Mouse (Mus musculus): ENCODE measurements around the gene Adamts12.

Adamts12 gene

GRCm38 (mm10) chr15:11064558-11065411 lies at the start of gene Adamts12:
Gene Adamts12 (plus strand): TSS chr15:11064790.
- DNase-seq (ENCODE audit: low read depth, low spot score), result peak; percentile 72

GRCm38 (mm10) chr15:11014931-11015330 lies 49.7 kb upstream of the Adamts12 start:
- no peak for DNase-seq (ENCODE audit: low read depth, low spot score)

- DNase-seq (ENCODE audit: low read depth, low spot score), result no peak
Observed at GRCm38 (mm10) chr15:11026801-11027561, 37.6 kb upstream of the Adamts12 start.

DNA sequence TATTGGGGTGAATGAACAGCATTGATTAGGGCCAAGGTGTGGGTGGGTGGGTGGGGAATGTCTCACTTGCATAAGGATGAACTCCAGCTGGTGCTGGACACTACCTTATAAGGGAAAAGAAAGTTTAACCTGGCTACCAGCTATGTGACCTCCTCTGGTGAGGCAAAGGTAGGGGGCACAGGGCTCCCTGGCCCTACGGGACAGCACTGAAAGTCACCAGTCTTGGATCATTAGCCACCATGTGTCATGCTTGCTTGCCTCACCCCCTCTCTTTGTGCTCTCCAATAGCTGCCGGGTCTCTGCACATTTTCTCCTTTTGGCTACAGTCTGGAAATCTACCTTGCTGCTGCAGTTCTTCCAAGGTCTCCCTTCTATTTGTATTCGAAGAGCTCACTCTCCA lies 34.4 kb upstream of the Adamts12 start:
- no peak for DNase-seq (ENCODE audit: low read depth, low spot score)

GRCm38 (mm10) chr15:11035947-11036474 lies 28.6 kb upstream of the Adamts12 start:
- DNase-seq (ENCODE audit: low read depth, low spot score), result no peak

GRCm38 (mm10) chr15:11036535-11037375 lies 27.8 kb upstream of the Adamts12 start:
- DNase-seq (ENCODE audit: low read depth, low spot score), result no peak

- no peak for DNase-seq (ENCODE audit: low read depth, low spot score)
Observed at GRCm38 (mm10) chr15:11037376-11037695, 27.3 kb upstream of the Adamts12 start.

GRCm38 (mm10) chr15:11037711-11038110 lies 26.9 kb upstream of the Adamts12 start, which contains the start of gene Rxfp3:
Gene Rxfp3 (minus strand): TSS chr15:11037991.
- no peak for DNase-seq (ENCODE audit: low read depth, low spot score)

DNA sequence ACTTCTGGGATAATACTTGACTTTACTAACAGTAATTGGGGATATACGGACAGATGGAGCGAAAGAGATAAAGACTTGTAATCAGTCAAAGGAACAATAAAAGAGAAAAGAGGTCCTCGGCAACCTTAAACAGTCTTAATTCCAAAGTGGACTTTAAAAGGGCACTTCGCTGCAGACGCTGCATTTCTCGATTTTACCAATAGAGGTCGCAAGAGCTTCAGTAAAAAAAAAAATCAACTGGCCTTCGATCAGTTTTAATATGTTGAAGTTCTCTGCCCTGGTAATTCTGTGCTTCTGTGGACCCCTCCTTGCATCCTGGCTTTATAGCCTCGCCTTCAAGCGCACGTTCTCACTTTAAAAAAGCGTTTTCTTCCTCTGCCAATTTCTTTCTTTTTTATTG lies 26.1 kb upstream of the Adamts12 start:
- peak; percentile 77 for DNase-seq (ENCODE audit: low read depth, low spot score)

DNA sequence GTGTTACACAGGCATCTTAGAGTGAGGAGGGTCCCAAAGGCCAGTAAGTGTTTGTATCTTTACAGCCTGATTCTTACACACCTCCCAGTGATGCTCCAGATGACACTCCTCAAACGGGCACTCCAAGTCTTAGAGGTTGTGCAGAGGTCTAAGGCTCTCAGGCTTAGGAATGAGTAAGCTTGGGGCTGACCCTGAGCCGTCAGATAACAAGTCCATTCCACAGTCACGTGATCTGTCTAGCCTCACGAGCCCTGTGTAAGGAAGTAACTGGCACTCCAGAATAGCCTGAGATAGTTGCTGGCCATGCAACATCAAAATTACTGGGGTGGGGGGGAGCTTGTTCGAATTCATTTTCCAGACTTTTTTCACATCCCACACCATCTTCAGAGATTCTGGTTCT lies 24.5 kb upstream of the Adamts12 start:
- no peak for DNase-seq (ENCODE audit: low read depth, low spot score)

- DNase-seq (ENCODE audit: low read depth, low spot score), result no peak
Observed at GRCm38 (mm10) chr15:11041229-11041628, 23.4 kb upstream of the Adamts12 start.

DNA sequence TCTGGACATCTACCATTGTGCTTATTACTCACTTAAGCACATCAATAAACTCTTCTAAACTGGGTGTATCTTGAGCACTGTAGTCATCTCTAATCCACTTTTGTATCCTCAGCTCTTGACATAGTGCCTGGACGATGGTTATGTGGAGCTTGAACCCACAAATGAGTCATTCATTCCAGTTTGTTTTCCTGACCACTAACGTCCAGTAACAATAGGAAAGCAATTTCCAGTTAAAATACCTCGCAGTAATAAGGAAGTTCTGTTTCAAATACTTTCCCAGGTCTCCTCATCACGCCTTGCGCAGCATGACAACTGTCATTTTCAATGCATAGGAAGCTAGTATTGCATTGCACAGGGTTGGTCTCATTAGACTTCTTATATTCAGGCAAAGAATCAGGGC lies 21.8 kb upstream of the Adamts12 start:
- no peak for DNase-seq (ENCODE audit: low read depth, low spot score)

GRCm38 (mm10) chr15:11053678-11054439 lies 10.7 kb upstream of the Adamts12 start:
- no peak for DNase-seq (ENCODE audit: low read depth, low spot score)

GRCm38 (mm10) chr15:11054440-11055080 lies 10.0 kb upstream of the Adamts12 start:
- DNase-seq (ENCODE audit: low read depth, low spot score), result no peak

- DNase-seq (ENCODE audit: low read depth, low spot score), result no peak
Observed at GRCm38 (mm10) chr15:11062903-11063302, 1.7 kb upstream of the Adamts12 start.

GRCm38 (mm10) chr15:11064160-11064557 lies 431 bp upstream of the Adamts12 start:
- peak; percentile 43 for DNase-seq (ENCODE audit: low read depth, low spot score)

DNA sequence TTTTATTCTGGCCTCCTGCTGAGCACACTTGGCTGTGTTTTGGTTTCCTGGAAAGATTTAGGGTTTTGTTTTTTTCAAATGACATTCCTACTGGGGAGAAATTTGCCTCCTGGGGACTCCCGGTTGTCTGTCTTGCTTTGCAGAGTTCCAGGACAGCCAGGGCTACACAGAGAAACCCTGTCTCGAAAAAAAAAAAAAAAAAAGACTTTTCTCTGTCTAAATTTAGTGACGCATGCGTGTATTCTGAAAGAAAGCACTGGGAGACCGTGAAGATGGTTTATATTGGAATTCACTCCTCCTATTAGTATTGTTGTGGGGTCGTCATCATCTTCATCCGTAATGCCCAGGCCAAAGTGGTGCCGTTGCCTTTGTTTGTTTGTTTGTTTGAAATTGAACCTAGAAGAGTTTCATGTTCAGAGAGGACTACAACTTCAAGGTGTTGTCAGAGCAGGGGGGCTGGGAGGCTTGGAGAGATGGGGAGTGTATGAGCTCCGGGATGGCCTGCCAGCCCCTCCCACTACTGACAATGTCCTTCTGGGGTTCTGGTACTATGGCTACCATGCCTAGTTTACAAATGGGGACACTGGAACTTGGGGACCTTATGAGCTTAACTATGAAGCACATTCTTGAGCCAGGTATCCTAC lies 1.1 kb downstream of the Adamts12 start:
- peak; percentile 21 for DNase-seq (ENCODE audit: low read depth, low spot score)

DNA sequence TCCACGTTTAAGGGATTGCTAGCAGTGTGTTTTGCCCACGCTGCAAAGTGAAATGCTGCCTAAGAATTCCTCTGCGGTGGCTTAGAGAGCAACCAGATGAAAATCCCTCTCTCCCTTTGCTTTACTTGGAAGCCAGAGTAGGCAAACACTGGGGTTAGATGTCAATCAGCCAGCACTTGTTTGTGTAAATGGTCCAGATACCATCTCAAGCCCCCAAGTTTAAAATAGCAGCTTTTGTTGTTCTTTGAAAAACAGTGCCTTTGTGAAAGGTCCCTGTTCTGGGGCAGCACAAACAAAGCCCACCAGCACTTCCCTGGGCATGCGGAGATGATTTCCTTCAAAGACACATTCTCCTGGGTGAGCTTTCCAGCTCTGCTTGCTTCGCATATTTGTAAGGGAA lies 1.7 kb downstream of the Adamts12 start:
- no peak for DNase-seq (ENCODE audit: low read depth, low spot score)

- no peak for DNase-seq (ENCODE audit: low read depth, low spot score)
Observed at GRCm38 (mm10) chr15:11067891-11068290, 3.3 kb downstream of the Adamts12 start.

Measured in mesoderm, embryonic 11.5 days (tissue).